Mouse (Mus musculus): ENCODE measurements around the gene Car3. TPM values are rescaled to one million over a fixed set of nuclear protein-coding genes. Genes with fewer than 3 reads are reported as not detected.

Gene Car3
- polyA plus RNA-seq, 1 experiment from 2014 or later = 22.3 TPM

- H3K9me3 ChIP-seq (ENCODE audit: control insufficient read depth, low read length) = no peaks in the 10 kb centered on the region
- ATAC-seq (ENCODE audit: insufficient read depth, low FRiP score, low TSS enrichment) = no peak
- no peak overlapping the region for H3K27ac ChIP-seq (ENCODE audit: low read depth, low read length)
- no peak overlapping the region for H3K9ac ChIP-seq (ENCODE audit: low read length)
- 75% methylated on average over 2 of the region's 2 CpGs for WGBS
- no peak overlapping the region for H3K4me3 ChIP-seq (ENCODE audit: low read depth, low read length)
- DNase-seq (ENCODE audit: low spot score) = no peak
- no peaks in the 10 kb centered on the region for H3K36me3 ChIP-seq (ENCODE audit: control insufficient read depth, insufficient read depth, low read length)
- H3K27me3 ChIP-seq (ENCODE audit: control insufficient read depth, insufficient read depth, low read length) = no peaks in the 10 kb centered on the region
- no peaks in the 10 kb centered on the region for H3K4me1 ChIP-seq (ENCODE audit: control insufficient read depth, insufficient read depth, low read length)
- no peak overlapping the region for H3K4me2 ChIP-seq (ENCODE audit: low read depth)
Observed at GRCm38 (mm10) chr3:14865941-14866340, 2.6 kb downstream of the Car3 start.

DNA sequence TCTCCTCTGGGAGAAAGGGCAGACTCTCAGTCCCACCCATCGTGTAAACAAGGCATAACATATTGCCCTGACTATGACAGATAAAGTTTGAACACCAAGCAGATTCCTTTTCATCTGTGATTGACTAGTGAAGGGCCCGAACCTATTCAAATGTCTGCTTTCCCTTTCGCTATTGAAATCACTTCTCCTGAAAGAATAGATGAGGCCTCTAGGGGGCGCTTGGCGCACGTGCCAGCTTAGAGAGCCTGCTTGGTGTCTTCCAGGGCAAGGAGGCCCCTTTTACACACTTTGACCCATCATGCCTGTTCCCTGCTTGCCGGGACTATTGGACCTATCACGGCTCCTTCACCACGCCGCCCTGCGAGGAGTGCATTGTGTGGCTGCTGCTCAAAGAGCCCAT lies 6.5 kb downstream of the Car3 start:
- WGBS = 26% methylated on average over 11 of the region's 11 CpGs
- DNase-seq (ENCODE audit: low spot score) = peak; percentile 80

GRCm38 (mm10) chr3:14870528-14870927 lies 7.2 kb downstream of the Car3 start:
- H3K4me1 ChIP-seq (ENCODE audit: control insufficient read depth, insufficient read depth, low read length) = no peaks in the 10 kb centered on the region
- no peak overlapping the region for H3K27ac ChIP-seq (ENCODE audit: low read depth, low read length)
- no peak for DNase-seq (ENCODE audit: low spot score)
- no peaks in the 10 kb centered on the region for H3K27me3 ChIP-seq (ENCODE audit: control insufficient read depth, insufficient read depth, low read length)
- H3K9me3 ChIP-seq (ENCODE audit: control insufficient read depth, low read length) = no peaks in the 10 kb centered on the region
- H3K4me2 ChIP-seq (ENCODE audit: low read depth) = no peak overlapping the region
- H3K9ac ChIP-seq (ENCODE audit: low read length) = no peak overlapping the region
- WGBS = 79% methylated on average over 1 of the region's 1 CpGs
- H3K4me3 ChIP-seq (ENCODE audit: low read depth, low read length) = no peak overlapping the region
- no peaks in the 10 kb centered on the region for H3K36me3 ChIP-seq (ENCODE audit: control insufficient read depth, insufficient read depth, low read length)
- ATAC-seq (ENCODE audit: insufficient read depth, low FRiP score, low TSS enrichment) = no peak

More for the DNA sequence above, 6.5 kb downstream of the Car3 start:
- Histone ChIP-seq H3K4me3 (ENCODE audit: low read depth, low read length) (no peak overlapping the region), H3K27ac (ENCODE audit: low read depth, low read length) (no peak overlapping the region), H3K9me3 (ENCODE audit: control insufficient read depth, low read length) (no peaks in the 10 kb centered on the region), H3K36me3 (ENCODE audit: control insufficient read depth, insufficient read depth, low read length) (no peaks in the 10 kb centered on the region), H3K9ac (ENCODE audit: low read length) (no peak overlapping the region), H3K4me1 (ENCODE audit: control insufficient read depth, insufficient read depth, low read length) (no peaks in the 10 kb centered on the region), H3K27me3 (ENCODE audit: control insufficient read depth, insufficient read depth, low read length) (no peaks in the 10 kb centered on the region), H3K4me2 (ENCODE audit: low read depth) (no peak overlapping the region)
- ATAC-seq (ENCODE audit: insufficient read depth, low FRiP score, low TSS enrichment) = peak; percentile 67

- Histone ChIP-seq H3K36me3 (ENCODE audit: control insufficient read depth, insufficient read depth, low read length) (no peaks in the 10 kb centered on the region), H3K4me2 (ENCODE audit: low read depth) (no peak overlapping the region), H3K27ac (ENCODE audit: low read depth, low read length) (no peak overlapping the region), H3K27me3 (ENCODE audit: control insufficient read depth, insufficient read depth, low read length) (no peaks in the 10 kb centered on the region), H3K9me3 (ENCODE audit: control insufficient read depth, low read length) (no peaks in the 10 kb centered on the region), H3K4me3 (ENCODE audit: low read depth, low read length) (no peak overlapping the region), H3K9ac (ENCODE audit: low read length) (no peak overlapping the region), H3K4me1 (ENCODE audit: control insufficient read depth, insufficient read depth, low read length) (no peaks in the 10 kb centered on the region)
- 54% methylated on average over 7 of the region's 7 CpGs for whole genome bisulfite sequencing
- ATAC-seq (ENCODE audit: insufficient read depth, low FRiP score, low TSS enrichment) (no peak), DNase-seq (ENCODE audit: low spot score) (peak; percentile 36)
Observed at GRCm38 (mm10) chr3:14871386-14871785, 8.1 kb downstream of the Car3 start.

DNA sequence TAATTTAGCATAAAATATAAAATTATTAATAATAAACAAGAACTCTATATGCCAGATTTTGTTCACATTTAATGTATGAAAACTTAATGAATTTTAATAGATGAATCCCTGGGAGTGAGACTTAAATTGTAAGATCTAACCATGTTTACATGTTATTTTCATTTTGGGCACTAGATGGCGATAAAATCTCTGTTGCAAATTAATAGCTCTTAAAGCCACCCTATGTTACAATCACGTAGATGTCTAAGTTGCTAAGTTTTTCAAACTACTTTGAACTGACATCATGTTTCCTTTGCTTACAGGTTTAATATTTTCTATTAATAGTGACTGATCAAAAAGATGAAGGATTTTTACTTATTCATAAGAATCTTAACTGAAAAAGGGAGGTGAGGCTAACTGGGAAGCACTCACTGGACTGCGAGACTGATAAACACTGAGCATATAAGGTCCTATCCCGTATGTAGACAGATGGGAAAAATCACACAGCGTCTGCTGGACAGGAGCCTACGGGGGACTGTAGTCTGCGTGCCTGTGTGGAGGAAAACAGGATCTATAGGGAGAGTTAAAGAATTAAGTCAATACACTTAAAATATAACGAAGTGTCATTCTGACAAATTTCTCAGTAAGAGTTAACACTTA lies 11.2 kb downstream of the Car3 start:
- no peaks in the 10 kb centered on the region for H3K36me3 ChIP-seq (ENCODE audit: control insufficient read depth, insufficient read depth, low read length)
- no peak for DNase-seq (ENCODE audit: low spot score)
- H3K4me3 ChIP-seq (ENCODE audit: low read depth, low read length) = no peak overlapping the region
- peak; percentile 39; the same call in 1 of the 2 replicates for ATAC-seq (ENCODE audit: insufficient read depth, low FRiP score, low TSS enrichment)
- no peak overlapping the region for H3K27ac ChIP-seq (ENCODE audit: low read depth, low read length)
- H3K9ac ChIP-seq (ENCODE audit: low read length) = no peak overlapping the region
- no peaks in the 10 kb centered on the region for H3K4me1 ChIP-seq (ENCODE audit: control insufficient read depth, insufficient read depth, low read length)
- no peak overlapping the region for H3K4me2 ChIP-seq (ENCODE audit: low read depth)
- 55% methylated on average over 8 of the region's 8 CpGs for WGBS
- H3K27me3 ChIP-seq (ENCODE audit: control insufficient read depth, insufficient read depth, low read length) = no peaks in the 10 kb centered on the region
- H3K9me3 ChIP-seq (ENCODE audit: control insufficient read depth, low read length) = no peaks in the 10 kb centered on the region

GRCm38 (mm10) chr3:14876325-14876918 lies 13.1 kb downstream of the Car3 start:
- Histone ChIP-seq H3K27ac (ENCODE audit: low read depth, low read length) (no peak overlapping the region), H3K4me3 (ENCODE audit: low read depth, low read length) (no peak overlapping the region), H3K4me1 (ENCODE audit: control insufficient read depth, insufficient read depth, low read length) (no peaks in the 10 kb centered on the region), H3K9ac (ENCODE audit: low read length) (no peak overlapping the region), H3K36me3 (ENCODE audit: control insufficient read depth, insufficient read depth, low read length) (no peaks in the 10 kb centered on the region), H3K4me2 (ENCODE audit: low read depth) (no peak overlapping the region), H3K9me3 (ENCODE audit: control insufficient read depth, low read length) (no peaks in the 10 kb centered on the region), H3K27me3 (ENCODE audit: control insufficient read depth, insufficient read depth, low read length) (no peaks in the 10 kb centered on the region)
- WGBS = 77% methylated on average over 9 of the region's 9 CpGs
- DNase-seq (ENCODE audit: low spot score) = no peak
- no peak for ATAC-seq (ENCODE audit: insufficient read depth, low FRiP score, low TSS enrichment)

DNA sequence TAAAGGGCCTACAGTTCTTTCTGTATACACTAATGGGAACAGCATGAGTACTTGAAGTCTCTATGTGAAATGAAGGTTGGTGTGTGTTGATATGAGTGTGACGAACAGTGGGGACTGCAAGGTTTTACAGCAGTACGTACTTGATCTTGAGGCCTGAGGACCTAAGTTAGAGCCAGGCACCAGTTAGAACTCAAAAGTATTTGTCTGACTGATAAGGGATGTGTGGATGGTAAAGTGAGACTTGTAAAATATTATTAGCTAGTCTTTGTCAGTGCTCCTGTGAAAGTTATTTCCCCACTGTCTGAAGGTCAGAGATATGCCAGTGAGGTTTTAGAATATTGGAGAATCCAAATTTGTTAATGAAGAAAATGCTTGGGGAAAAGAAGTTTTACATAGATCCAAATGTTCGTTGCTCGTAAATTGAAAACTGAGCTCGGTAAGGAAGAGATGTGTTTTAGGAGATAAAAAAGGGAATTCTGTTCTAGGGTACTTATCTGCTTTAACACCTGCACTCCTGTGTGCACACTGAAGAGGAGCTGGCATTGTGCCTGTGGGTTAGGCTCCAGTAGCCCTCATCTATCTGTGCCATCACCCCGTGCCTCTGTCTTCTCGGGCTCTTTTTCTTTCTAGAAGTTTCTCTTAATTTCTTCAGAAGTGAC lies 14.1 kb downstream of the Car3 start:
- Histone ChIP-seq H3K4me3 (ENCODE audit: low read depth, low read length) (no peak overlapping the region), H3K27me3 (ENCODE audit: control insufficient read depth, insufficient read depth, low read length) (no peaks in the 10 kb centered on the region), H3K9ac (ENCODE audit: low read length) (no peak overlapping the region), H3K9me3 (ENCODE audit: control insufficient read depth, low read length) (no peaks in the 10 kb centered on the region), H3K4me1 (ENCODE audit: control insufficient read depth, insufficient read depth, low read length) (no peaks in the 10 kb centered on the region), H3K4me2 (ENCODE audit: low read depth) (no peak overlapping the region), H3K36me3 (ENCODE audit: control insufficient read depth, insufficient read depth, low read length) (no peaks in the 10 kb centered on the region), H3K27ac (ENCODE audit: low read depth, low read length) (no peak overlapping the region)
- WGBS = 88% methylated on average over 7 of the region's 7 CpGs
- ATAC-seq (ENCODE audit: insufficient read depth, low FRiP score, low TSS enrichment) (no peak), DNase-seq (ENCODE audit: low spot score) (no peak)

- no peak overlapping the region for H3K27ac ChIP-seq (ENCODE audit: low read depth, low read length)
Observed at GRCm38 (mm10) chr3:14878749-14879223, 15.5 kb downstream of the Car3 start.

GRCm38 (mm10) chr3:14879293-14879692 lies 16.0 kb downstream of the Car3 start:
- Histone ChIP-seq H3K4me2 (ENCODE audit: low read depth) (no peak overlapping the region), H3K36me3 (ENCODE audit: control insufficient read depth, insufficient read depth, low read length) (no peaks in the 10 kb centered on the region), H3K4me3 (ENCODE audit: low read depth, low read length) (no peak overlapping the region), H3K9me3 (ENCODE audit: control insufficient read depth, low read length) (no peaks in the 10 kb centered on the region), H3K27ac (ENCODE audit: low read depth, low read length) (no peak overlapping the region), H3K4me1 (ENCODE audit: control insufficient read depth, insufficient read depth, low read length) (no peaks in the 10 kb centered on the region), H3K9ac (ENCODE audit: low read length) (no peak overlapping the region), H3K27me3 (ENCODE audit: control insufficient read depth, insufficient read depth, low read length) (no peaks in the 10 kb centered on the region)
- WGBS = 85% methylated on average over 3 of the region's 3 CpGs
- ATAC-seq (ENCODE audit: insufficient read depth, low FRiP score, low TSS enrichment) (no peak), DNase-seq (ENCODE audit: low spot score) (no peak)

More at GRCm38 (mm10) chr3:14878749-14879223, 15.5 kb downstream of the Car3 start:
- 83% methylated on average over 6 of the region's 6 CpGs for WGBS
- no peak overlapping the region for H3K4me3 ChIP-seq (ENCODE audit: low read depth, low read length)
- H3K4me1 ChIP-seq (ENCODE audit: control insufficient read depth, insufficient read depth, low read length) = no peaks in the 10 kb centered on the region
- H3K4me2 ChIP-seq (ENCODE audit: low read depth) = no peak overlapping the region
- no peak for ATAC-seq (ENCODE audit: insufficient read depth, low FRiP score, low TSS enrichment)
- no peaks in the 10 kb centered on the region for H3K36me3 ChIP-seq (ENCODE audit: control insufficient read depth, insufficient read depth, low read length)
- H3K27me3 ChIP-seq (ENCODE audit: control insufficient read depth, insufficient read depth, low read length) = no peaks in the 10 kb centered on the region
- no peak for DNase-seq (ENCODE audit: low spot score)
- H3K9ac ChIP-seq (ENCODE audit: low read length) = no peak overlapping the region
- H3K9me3 ChIP-seq (ENCODE audit: control insufficient read depth, low read length) = no peaks in the 10 kb centered on the region
